Mouse (Mus musculus): ENCODE data around the gene Ccl25.

- no peak for TF ChIP-seq CTCF (IDR thresholded peaks at IDR 0.05; ENCODE audit: borderline replicate concordance, extremely low read depth, insufficient read depth, insufficient read length)
- no peak for TF ChIP-seq POLR2A (IDR thresholded peaks at IDR 0.05; ENCODE audit: borderline replicate concordance, extremely low read depth, insufficient read depth, insufficient read length, poor library complexity, severe bottlenecking)
These were observed 20.9 kb upstream of the Ccl25 start for GRCm38 (mm10) chr8:4304124-4304547.

Measured in brain, embryonic 14.5 days (tissue).